Mouse (Mus musculus): Measurements from ENCODE around the gene Pfdn6.
A peak's percentile ranks its signal among the peaks of the same experiment; 100 is the strongest.
"Not testable (repeated sequence)": the region's sequence is repeated elsewhere in the genome, so short reads cannot be mapped to it uniquely, and the experiment has no call there.

Pfdn6 gene

GRCm38 (mm10) chr17:33954646-33955554 is 14.8 kb upstream of the Pfdn6 start:
- no peak for DNase-seq

- DNase-seq = no peak
Measured at GRCm38 (mm10) chr17:33953961-33954565, 13.9 kb upstream of the Pfdn6 start.

DNA sequence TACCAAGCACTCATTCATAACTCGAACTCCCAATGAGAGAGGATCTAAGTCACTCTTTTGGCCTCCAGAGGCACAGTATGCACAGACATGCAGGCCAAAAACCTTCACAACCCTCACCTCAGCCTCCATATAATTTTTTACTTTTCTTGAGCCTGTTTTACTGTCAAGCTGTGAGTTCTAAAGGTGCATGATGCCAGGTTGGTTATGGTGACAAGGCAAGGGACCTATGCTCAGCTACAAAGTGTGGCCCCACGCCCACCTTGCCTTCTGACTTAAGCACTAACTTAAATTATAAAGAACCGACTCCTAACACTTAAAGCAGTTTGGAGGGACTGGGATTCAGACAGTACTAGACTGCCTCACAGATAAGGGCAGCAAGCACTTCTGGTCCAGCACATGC is 13.2 kb upstream of the Pfdn6 start:
- DNase-seq = no peak

GRCm38 (mm10) chr17:33952879-33953278 is 12.7 kb upstream of the Pfdn6 start:
- no peak for DNase-seq

- not testable (repeated sequence) for DNase-seq
Measured at GRCm38 (mm10) chr17:33952015-33952414, 11.9 kb upstream of the Pfdn6 start.

- peak; percentile 85 to 88 for DNase-seq
Measured at GRCm38 (mm10) chr17:33951021-33951946, 11.1 kb upstream of the Pfdn6 start, which contains the start of gene B3galt4. B3galt4 (minus strand) TSS chr17:33951488.

- no peak for DNase-seq
Measured at GRCm38 (mm10) chr17:33950131-33950625, 10.0 kb upstream of the Pfdn6 start.

DNA sequence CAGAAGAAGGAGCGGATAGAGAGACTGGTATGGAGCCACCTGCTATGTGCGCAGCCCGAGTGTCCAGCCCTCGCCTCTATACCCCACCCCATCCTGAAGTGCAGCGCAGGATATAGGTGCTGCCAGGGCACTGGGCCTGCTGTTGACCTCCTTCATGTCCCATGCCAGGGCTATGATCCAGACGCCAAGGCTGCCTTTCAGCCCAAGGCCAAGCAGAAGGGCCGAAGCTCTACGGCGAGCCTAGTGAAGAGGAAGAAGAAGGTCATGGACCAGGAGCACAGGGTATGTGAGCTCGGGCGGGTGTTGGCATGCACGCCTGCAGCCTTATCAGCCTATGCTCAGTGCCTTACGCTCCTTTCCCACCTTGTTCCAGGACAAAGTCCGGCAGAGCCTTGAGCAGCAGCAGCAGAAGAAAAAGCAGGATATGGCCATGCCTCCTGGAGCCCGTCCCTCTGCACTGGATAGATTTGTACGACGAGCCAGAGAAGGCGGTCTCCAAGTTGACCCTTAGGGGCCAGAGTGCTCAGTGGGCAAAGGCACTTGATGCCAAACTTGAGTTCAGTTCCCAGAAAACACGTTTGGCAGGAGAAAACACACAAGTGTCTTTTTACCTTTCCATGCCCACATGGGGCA is 8.9 kb upstream of the Pfdn6 start:
- DNase-seq = no peak

DNA sequence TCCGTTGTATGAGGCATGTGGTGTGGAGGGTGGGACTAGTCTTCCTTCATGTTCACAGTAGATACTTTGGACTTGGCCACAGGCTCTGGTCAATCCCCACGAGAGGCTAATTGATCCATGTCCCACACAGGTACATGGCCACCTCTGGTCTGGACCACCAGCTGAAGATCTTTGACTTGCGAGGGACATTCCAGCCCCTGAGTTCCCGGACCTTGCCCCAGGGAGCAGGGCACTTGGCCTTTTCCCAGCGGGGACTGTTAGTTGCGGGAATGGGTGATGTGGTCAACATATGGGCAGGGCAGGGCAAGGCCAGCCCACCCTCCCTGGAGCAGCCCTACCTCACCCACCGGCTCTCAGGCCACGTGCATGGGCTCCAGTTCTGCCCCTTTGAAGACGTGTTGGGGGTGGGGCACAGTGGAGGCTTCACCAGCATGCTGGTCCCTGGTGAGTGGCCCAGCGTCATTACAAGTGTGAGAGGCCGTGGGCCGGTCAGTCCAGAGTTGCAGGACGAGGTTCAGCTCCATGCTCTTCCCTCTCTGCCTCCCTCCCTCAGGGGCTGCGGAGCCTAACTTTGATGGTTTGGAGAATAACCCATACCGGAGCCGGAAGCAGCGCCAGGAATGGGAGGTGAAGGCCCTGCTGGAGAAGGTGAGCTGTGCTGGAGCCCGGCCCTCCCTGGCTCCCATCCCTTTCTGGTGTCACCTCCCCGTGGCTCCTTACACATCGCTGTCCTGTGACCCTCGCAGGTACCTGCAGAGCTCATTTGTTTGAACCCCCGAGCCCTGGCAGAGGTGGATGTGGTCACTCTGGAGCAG is 8.2 kb upstream of the Pfdn6 start:
- DNase-seq = no peak

DNA sequence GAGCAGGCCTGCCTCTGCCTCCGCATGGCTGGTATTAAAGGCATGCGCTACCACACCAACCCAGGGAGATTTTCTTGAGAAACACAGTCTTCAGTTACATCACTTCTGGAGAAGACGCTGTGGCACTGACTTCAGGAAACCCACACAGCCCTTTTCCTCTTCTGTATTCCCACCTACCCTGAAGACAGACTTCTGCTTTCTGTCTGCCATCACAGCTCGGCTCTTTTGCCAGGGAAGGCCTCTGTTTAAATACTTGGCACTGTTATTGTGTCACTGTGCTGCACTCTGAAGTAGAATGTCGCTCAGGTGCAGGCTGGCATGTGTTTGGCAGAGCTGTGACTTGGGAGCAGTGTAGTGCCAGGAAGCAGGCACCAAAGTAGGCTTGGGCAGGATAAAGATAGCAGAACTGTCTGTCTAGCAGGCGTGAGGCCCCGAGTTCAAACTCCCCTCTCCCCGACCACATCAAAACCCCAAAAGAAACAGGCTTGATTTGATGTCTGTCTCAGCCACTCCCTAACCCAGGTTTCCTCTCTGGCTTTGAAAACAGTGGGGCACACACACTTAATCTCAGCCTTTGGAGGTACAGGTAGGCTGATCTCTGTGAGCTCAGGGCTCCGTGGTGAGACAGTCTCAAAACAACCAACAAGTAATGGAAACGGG is 7.4 kb upstream of the Pfdn6 start:
- peak in 1 of 2 experiments; percentile 17 for DNase-seq

- DNase-seq = no peak
Measured at GRCm38 (mm10) chr17:33943454-33943853, 3.3 kb upstream of the Pfdn6 start.

DNA sequence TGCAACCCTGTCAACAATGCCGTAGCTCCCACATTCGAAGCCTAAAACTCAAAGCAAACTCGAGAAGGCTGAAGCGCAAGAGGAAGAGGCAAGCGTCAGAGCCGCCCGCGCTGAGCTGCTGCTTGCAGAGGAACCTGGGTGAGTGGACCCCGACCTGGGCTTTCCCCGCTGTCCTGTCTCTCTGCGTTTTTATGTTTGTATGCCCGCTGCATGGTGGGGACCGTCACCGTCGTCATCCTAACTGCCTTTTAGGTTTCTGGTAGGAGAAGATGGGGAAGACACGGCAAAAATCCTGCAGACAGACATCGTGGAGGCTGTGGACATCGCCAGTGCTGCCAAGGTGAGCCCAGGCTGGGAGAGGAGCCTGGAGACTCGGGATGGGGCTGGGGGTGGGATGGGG is 1.2 kb upstream of the Pfdn6 start:
- no peak for DNase-seq

- no peak for DNase-seq
Measured at GRCm38 (mm10) chr17:33940981-33941380, 838 bp upstream of the Pfdn6 start.

DNA sequence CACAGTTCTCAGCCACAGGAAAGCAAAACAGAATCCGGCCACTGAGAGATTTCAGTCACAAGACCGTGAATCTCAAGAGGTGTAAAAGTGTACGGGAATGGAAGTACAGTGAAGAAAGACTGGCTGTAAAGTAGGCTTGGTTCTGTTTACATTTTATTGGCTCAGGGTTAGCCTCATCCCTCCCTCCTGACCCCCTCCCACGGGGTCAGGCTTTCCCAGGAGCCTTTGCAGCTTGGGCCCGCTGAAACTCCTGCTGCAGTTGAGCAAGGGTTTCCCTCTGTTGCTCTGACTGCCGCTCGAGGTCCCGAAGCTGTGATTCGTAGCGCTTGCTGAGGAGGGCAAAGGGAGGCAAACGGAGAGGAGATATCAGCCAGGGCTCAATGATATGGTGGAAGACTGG is 1.4 kb downstream of the Pfdn6 start:
- DNase-seq = no peak

DNA sequence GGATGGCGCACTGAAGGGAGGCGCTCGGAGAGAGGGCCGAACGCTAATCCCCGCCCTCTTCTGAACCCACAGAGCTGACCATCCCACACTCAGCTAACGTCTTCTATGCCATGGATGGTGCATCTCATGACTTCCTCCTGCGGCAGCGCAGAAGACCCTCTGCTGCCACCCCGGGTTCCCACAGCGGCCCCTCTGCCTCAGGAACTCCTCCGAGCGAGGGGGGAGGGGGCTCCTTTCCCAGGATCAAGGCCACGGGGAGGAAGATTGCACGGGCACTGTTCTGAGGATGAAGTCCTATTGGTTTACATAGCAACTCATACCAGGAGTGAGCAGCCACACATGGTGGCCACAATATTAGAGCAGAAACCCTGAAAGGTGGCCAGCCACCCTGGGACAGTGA is 3.1 kb downstream of the Pfdn6 start:
- no peak for DNase-seq

- DNase-seq = no peak
Measured at GRCm38 (mm10) chr17:33935422-33936055, 4.6 kb downstream of the Pfdn6 start.

DNA sequence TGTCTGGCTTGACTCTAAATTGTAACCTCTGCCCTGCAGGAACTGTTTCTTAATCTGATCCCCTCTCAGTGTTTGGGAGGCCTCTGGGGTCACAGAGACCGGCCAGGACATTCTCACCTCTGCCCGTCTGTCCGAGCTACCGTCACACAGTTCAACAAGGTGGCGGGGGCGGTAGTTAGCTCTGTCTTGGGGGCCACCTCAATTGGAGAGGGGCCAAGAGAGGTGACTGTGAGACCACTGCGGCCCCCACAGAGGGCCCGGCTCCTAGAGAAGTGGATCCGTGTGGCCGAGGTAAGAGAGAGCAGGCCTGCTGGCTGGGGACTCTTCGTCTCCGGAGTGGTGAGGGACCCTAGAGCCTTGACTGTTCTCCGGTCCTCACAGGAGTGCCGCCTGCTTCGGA is 7.2 kb downstream of the Pfdn6 start:
- DNase-seq = no peak

- no peak for DNase-seq
Measured at GRCm38 (mm10) chr17:33932448-33932847, 7.7 kb downstream of the Pfdn6 start.

- DNase-seq = no peak
Measured at GRCm38 (mm10) chr17:33931947-33932346, 8.2 kb downstream of the Pfdn6 start.

DNA sequence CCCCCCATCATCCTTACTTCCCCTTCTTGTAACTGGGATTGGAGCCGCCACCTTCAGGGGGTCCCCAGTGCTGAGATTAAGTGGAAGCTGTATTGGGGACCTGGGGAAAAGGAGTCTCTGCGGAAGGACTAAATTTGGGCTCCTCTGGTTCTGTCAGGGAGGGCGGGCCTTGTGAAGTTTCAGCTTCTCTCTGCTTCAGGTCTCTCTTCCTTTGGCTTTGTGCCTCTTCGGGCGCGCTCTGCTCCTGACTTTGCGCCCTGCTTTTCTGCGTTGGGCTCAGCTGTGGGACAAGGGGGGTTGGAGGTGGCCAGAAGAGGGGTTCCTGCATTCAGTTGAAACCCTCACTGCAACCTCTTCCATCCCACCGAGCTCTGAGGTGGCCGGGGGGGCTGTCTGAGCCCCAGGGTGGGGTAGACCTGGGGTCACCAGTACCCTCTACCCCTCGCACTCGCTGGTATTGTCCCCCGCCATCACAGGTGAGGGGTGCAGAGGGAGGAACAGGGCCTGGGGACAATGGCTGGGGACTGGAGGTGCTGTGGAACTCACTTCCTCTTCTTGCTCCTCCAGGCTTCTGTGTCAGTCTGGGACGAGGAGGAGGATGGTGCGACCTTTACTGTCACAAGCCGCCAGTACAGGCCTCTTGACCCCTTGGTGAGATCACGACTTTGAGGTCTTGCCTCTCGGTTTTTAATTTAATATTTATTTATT is 8.8 kb downstream of the Pfdn6 start:
- no peak for DNase-seq
